Mouse (Mus musculus): ENCODE measurements at regions not wholly inside any gene's neighbourhood (a gene's known extent, or its start where the extent isn't known, plus 50 kb on each side); places are given as distances from the start of the nearest gene placed in this dataset.

DNA sequence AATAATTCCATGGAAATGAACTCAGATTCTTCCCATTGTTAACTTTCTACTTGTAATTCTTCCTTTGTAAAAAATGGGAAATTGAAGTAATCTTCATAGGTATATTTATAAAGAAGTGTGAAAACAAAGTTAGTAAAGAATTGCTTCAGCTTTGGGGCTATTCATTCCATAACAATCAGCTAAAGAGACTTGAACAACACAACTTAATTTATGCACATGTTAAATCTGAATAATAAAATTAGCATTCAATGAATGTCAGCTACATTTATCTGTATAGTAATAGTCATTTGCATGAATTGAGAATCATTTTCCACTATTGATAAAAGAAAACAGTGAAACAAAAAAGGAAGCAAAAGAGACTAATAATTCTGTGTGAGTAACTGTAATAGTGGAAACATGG is 193.3 kb upstream of the Arrdc3 start:
- Histone ChIP-seq H3K4me3 (ENCODE audit: insufficient read depth, low read depth, low read length) (no peak overlapping the region), H3K4me1 (ENCODE audit: control insufficient read depth, insufficient read depth, low read length) (no peaks in the 10 kb centered on the region)

DNA sequence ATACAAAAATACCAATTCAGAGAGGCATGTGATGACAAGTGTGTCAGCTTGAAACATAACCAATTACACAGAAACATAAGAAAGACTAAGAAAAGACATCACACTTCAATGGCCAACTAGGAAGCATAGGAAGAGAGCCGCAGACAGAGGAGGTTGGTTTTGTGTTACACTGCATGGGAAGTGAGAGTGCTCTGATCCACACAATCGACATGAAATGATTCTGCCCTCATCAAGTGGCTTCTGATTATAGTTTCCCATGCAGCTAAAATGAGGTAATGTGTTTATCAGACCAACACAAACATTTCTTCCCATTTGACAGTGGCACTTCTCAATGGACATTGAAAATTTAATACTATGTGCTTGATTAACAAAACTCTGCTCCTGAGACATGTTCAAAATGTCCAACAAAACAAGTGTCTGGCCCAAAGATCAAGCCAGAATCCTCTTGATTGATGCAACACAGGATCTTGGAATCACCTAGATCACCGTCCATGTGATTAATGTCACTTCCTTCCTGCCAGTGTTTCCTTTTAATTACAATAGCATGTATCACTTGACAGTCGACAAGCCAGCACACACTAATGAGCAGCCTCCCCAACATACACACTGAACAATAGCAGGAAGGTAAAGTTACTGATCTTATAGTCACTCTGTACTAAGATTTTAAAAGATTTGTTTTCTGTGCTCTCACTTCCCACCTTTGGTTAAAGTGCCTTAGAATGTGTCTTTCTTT is 192.4 kb upstream of the Arrdc3 start:
- H3K4me3 ChIP-seq (ENCODE audit: insufficient read depth, low read depth, low read length) = no peak overlapping the region
- H3K27ac ChIP-seq (ENCODE audit: insufficient read depth, low read depth, low read length) = no peak overlapping the region
- no peaks in the 10 kb centered on the region for H3K4me1 ChIP-seq (ENCODE audit: control insufficient read depth, insufficient read depth, low read length)
- TF ChIP-seq CTCF (IDR thresholded peaks at IDR 0.05; ENCODE audit: insufficient read depth, low read depth, low read length) = no peak
- no peak for TF ChIP-seq POLR2A (IDR thresholded peaks at IDR 0.05; ENCODE audit: insufficient read depth, low read depth, low read length)
- WGBS = 73% methylated on average over 4 of the region's 4 CpGs

More for the DNA sequence above, 193.3 kb upstream of the Arrdc3 start:
- TF ChIP-seq CTCF (IDR thresholded peaks at IDR 0.05; ENCODE audit: insufficient read depth, low read depth, low read length) = no peak
- no peak for TF ChIP-seq POLR2A (IDR thresholded peaks at IDR 0.05; ENCODE audit: insufficient read depth, low read depth, low read length)
- H3K27ac ChIP-seq (ENCODE audit: insufficient read depth, low read depth, low read length) = no peak overlapping the region

DNA sequence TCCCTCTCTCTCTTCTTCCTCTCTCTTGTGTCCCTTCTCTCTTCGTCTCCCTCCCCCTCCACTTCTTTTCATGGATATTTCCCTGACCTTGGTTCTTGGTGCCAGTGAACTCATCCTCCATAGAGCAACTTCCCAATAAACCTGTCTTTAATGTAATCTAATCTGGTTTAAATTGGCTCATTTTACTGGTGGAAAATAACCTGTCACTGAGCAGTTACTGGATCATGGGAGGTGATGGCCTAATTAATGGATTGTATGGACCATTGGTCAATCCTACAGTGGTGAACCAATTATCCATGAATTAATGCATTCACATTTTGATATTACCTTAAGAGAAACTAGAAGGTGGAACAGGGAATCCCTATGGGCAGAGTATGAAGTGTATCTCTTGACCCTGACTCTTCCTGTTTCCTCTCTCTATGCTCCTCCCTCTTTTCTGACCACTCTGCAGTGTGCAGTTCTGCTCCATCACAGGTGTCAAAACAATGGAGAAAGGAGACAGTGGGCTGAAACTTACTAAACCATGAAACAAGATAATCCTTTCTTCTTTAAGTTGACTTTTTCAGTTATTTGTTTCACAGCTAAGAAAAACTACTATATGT is 187.5 kb upstream of the Arrdc3 start:
- no peak for TF ChIP-seq CTCF (IDR thresholded peaks at IDR 0.05; ENCODE audit: insufficient read depth, low read depth, low read length)
- TF ChIP-seq POLR2A (IDR thresholded peaks at IDR 0.05; ENCODE audit: insufficient read depth, low read depth, low read length) = no peak
- Histone ChIP-seq H3K4me1 (ENCODE audit: control insufficient read depth, insufficient read depth, low read length) (no peaks in the 10 kb centered on the region), H3K4me3 (ENCODE audit: insufficient read depth, low read depth, low read length) (no peak overlapping the region), H3K27ac (ENCODE audit: insufficient read depth, low read depth, low read length) (no peak overlapping the region)
- 58% methylated on average over 1 of the region's 1 CpGs for WGBS

DNA sequence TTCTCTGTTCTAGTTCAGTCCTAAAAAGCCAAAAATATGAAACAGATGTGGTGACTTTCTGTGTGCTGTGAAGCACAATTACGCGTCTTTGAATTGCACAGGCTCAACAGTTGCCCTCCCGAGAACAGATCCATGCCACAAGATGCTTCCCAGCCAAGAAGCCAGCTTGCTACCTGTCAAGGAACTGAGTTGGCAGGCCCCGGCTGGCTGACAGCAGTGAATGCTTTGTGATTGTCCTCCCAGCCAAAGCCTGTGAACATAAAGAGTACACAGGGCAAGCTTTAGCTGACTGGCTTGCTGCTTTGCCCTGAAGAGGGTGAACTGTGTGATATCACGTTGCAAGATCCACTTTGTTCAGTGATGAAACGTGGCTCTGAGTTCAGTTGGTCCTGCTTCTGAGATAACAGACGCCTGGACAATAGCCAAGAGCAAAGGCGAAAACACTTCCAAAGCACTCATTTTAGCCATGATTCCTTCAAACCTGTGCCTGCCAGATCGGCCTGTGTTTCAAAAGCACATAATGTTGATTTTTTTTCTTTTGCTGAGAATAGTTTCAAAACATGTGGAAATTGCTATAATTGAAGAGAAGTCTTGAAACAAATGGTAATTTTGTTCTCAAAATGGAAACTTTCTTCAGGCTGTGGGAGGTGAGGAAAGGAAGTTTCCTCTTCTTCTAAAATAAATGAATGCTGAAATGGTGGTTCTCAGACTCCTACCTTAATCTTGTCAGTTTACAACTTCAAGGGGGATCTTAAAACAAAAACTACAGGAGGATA is 173.5 kb upstream of the Arrdc3 start:
- TF ChIP-seq CTCF (IDR thresholded peaks at IDR 0.05; ENCODE audit: insufficient read depth, low read depth, low read length) (no peak), POLR2A (IDR thresholded peaks at IDR 0.05; ENCODE audit: insufficient read depth, low read depth, low read length) (no peak)
- Histone ChIP-seq H3K27ac (ENCODE audit: insufficient read depth, low read depth, low read length) (no peak overlapping the region), H3K4me1 (ENCODE audit: control insufficient read depth, insufficient read depth, low read length) (peaks cover 5% of the 10 kb centered on the region; the same call in 1 of the 2 replicates), H3K4me3 (ENCODE audit: insufficient read depth, low read depth, low read length) (no peak overlapping the region)
- WGBS = 25% methylated on average over 9 of the region's 9 CpGs

DNA sequence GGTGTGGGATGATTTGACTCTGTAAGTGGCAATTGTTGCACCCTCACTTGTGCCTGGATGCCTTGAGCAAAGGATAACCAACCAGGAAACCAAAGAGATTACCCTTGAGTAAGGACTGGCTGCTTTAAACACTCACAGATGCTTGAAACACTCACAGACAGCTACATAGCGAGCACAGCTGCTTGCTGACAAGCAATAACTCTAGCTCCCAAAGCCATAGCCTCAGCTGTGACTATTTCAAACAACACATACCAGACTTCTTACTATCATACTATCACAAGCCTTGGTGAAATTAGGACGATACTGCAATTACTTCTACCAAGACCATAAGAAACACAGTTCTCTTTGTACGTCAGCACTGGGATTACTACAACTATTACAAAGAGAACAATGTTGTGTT is 163.9 kb upstream of the Arrdc3 start:
- no peak overlapping the region for H3K4me3 ChIP-seq (ENCODE audit: insufficient read depth, low read depth, low read length)
- 72% methylated on average over 3 of the region's 3 CpGs for WGBS
- TF ChIP-seq CTCF (IDR thresholded peaks at IDR 0.05; ENCODE audit: insufficient read depth, low read depth, low read length) = no peak
- TF ChIP-seq POLR2A (IDR thresholded peaks at IDR 0.05; ENCODE audit: insufficient read depth, low read depth, low read length) = no peak
- H3K4me1 ChIP-seq (ENCODE audit: control insufficient read depth, insufficient read depth, low read length) = no peaks in the 10 kb centered on the region
- H3K27ac ChIP-seq (ENCODE audit: insufficient read depth, low read depth, low read length) = no peak overlapping the region

DNA sequence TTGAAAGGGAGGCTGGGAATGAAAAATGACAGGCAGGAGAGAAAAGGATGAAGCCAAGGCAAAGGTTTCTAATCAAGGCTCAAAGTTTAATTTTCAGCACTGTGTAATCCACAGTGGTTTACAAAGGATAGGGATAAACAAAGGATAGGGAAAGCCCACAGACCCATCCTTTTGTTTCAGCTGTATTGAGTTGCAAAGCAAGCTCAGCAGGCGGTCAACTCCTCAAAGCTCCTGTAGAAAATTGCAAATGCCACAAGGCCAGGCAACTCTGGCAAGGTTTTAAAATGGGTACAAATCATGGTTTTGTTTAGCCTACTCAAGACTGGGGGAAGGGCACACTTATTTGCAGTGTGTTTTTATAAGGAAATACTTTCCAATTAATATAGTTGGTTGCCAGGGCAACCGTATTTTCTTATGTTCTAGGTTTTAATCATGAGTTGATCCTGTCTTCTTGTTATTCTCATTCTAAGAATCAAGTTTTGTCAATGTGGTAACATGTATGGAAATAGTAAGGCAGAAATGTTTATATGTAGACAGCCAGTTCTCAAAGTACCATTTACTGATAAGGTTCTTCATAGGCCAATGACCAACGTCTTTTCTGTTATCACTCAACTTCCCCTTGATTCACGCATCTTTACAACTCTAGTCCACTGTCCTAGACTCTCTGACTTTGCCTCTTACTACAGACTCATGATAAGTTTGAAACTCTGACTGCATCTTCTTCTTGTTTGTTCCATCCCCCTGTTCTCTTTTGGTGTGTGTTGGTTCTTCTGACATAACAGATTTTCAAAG is 159.8 kb upstream of the Arrdc3 start:
- no peak overlapping the region for H3K4me3 ChIP-seq (ENCODE audit: insufficient read depth, low read depth, low read length)
- TF ChIP-seq POLR2A (IDR thresholded peaks at IDR 0.05; ENCODE audit: insufficient read depth, low read depth, low read length) = no peak
- no peak for TF ChIP-seq CTCF (IDR thresholded peaks at IDR 0.05; ENCODE audit: insufficient read depth, low read depth, low read length)

DNA sequence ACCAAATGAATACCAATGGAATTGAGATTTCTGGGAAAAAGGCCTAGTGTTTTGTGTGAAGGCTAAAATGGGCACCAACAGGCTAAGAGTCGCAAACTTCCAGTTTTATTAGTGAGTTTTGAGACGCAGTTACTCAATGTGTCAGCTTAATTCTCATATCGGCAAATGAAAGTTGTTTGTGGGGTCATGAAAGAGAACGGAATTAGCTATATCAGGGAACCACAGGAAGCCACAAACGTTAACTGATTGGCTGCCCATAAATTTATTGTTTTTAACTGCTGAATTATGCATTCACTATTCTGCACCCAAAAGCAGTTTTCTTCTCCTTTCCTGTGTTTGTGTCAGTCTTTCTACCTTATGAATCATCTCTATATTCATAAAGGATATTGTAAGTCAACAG is 154.0 kb upstream of the Arrdc3 start:
- no peak overlapping the region for H3K4me3 ChIP-seq (ENCODE audit: insufficient read depth, low read depth, low read length)
- H3K4me1 ChIP-seq (ENCODE audit: control insufficient read depth, insufficient read depth, low read length) = no peaks in the 10 kb centered on the region
- no peak for TF ChIP-seq POLR2A (IDR thresholded peaks at IDR 0.05; ENCODE audit: insufficient read depth, low read depth, low read length)
- no peak for TF ChIP-seq CTCF (IDR thresholded peaks at IDR 0.05; ENCODE audit: insufficient read depth, low read depth, low read length)
- WGBS = 90% methylated on average over 5 of the region's 5 CpGs
- H3K27ac ChIP-seq (ENCODE audit: insufficient read depth, low read depth, low read length) = no peak overlapping the region

More for the DNA sequence above, 159.8 kb upstream of the Arrdc3 start:
- Histone ChIP-seq H3K27ac (ENCODE audit: insufficient read depth, low read depth, low read length) (no peak overlapping the region), H3K4me1 (ENCODE audit: control insufficient read depth, insufficient read depth, low read length) (no peaks in the 10 kb centered on the region)
- WGBS = 56% methylated on average over 4 of the region's 4 CpGs

DNA sequence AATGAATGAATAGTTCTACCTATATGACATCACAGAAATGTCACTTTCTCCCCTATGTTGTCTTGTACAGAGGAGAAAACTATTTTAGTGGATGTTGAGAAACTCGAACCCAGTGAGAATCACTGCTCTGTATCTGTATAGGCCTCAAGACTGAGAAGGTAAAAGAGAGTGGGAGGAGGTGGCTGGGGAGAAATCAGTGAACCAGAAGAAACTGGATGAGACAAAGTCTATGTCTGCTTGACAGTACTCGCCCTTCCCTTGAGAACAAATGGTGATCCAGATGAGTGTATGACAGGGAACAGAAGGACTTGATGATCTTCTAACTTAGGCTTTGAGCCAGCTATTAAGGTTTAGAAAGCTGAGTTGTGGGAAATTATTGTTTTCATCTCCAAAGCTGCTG is 137.2 kb upstream of the Arrdc3 start:
- TF ChIP-seq POLR2A (IDR thresholded peaks at IDR 0.05; ENCODE audit: insufficient read depth, low read depth, low read length) = no peak
- TF ChIP-seq CTCF (IDR thresholded peaks at IDR 0.05; ENCODE audit: insufficient read depth, low read depth, low read length) = no peak
- Histone ChIP-seq H3K4me1 (ENCODE audit: control insufficient read depth, insufficient read depth, low read length) (no peaks in the 10 kb centered on the region), H3K27ac (ENCODE audit: insufficient read depth, low read depth, low read length) (no peak overlapping the region), H3K4me3 (ENCODE audit: insufficient read depth, low read depth, low read length) (no peak overlapping the region)
- WGBS = 85% methylated on average over 2 of the region's 2 CpGs

All from olfactory bulb, adult 2 months (tissue).